Mouse (Mus musculus) bone marrow macrophage, adult 2 months (primary cell): ENCODE results near the gene Rnf130.

Experiments
- CTCF ChIP-seq: IDR thresholded peaks from 2 replicates; pipeline ENCODE4 v1.5.1; 2012; ENCODE audit warnings: low read depth, mild to moderate bottlenecking, low read length, moderate library complexity
- POLR2A ChIP-seq: IDR thresholded peaks from 2 replicates; pipeline ENCODE4 v1.6.1; 2012; ENCODE audit warnings: mild to moderate bottlenecking, low read depth, low read length, borderline replicate concordance

DNA sequence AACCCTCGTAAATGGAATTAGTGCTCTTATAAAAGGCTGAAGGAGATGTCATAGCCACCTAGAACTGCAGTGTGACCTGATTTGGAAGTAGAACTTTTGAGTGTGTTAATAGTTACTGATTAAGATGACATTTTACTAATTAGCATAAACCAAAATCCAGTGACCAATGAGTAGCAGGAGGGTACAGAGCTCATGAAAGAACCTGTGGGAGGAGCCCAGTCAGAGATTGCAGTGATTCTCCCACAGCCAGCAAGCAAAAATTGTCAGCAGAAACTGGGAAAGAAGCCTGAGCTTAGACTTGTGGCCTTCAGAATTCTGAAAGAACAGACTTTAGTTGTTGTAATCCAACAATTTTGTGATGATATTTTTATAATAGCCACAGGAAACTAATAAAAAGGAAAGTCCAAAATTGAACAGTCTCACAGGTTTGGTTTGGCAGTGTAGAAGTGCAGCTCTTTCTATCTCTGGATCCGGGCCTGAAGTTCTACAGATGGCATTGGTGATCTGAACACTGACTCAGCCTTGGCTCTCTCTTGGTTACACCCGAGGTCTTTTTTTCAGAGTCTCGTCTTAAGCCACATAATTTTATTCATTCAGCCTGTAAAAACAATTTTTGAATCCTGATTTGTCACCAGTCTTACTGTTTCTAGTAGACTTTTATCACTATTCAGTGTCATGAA lies 11.8 kb downstream of the Rnf130 start:
- TF ChIP-seq POLR2A (no peak), CTCF (no peak)
